Mouse (Mus musculus) ovary, postnatal 14 days (tissue): Measurements from ENCODE around the gene Rpl36a-ps1.

Experiments
- DNase-seq: peaks from one replicate; pipeline ENCODE4 v3.0.0; 2022; ENCODE audit warnings: low spot score

Gene Rpl36a-ps1

DNA sequence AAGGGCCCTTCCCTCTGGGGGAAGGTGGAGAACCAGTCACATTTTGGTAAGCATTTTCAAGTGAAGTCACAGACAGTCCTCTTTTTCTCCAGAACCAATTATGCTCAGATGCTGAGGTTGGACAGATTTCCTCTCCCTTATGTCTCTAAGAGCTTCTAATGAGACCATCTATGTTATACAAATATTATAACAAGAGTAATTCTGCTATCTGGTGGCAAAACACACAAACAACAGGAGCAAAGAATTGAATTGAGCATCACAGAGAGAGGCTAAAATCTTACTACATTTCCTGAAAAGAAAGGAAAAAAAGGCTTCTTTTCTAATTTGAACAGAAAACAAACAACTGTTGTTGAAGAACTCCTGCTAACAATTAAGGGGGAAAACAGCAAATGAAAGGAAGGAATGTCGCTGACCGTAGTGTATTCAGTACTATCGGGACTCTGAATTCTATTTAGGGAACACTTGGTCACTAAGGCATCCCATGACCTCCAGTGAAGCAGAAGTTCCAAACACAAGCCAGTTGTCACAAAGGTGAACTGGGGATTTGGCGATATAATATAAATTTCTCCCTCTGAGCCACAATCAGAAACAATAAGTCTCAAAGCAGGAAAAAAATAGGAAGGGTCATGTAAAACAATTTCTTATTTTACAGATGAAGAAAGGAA, 42.4 kb downstream of the Rpl36a-ps1 start:
- no peak for DNase-seq
